Mouse (Mus musculus) brain, embryonic 14.5 days (tissue): Measurements from ENCODE around the gene Hdhd3.

ENCODE experiments used
- CTCF ChIP-seq: fragments of 200-500 bp; IDR thresholded peaks from 2 replicates; pipeline ENCODE4 v1.5.1; 2012; ENCODE audit warnings: inconsistent platforms, mild to moderate bottlenecking, moderate library complexity, borderline replicate concordance; ENCODE audit not compliant: insufficient read depth, insufficient read length; ENCODE audit errors: extremely low read depth
- POLR2A ChIP-seq: fragments of 200-500 bp; IDR thresholded peaks from 2 replicates; pipeline ENCODE4 v1.6.1; 2012; ENCODE audit warnings: mild to moderate bottlenecking, inconsistent platforms, borderline replicate concordance; ENCODE audit not compliant: poor library complexity, insufficient read depth, insufficient read length, severe bottlenecking; ENCODE audit errors: extremely low read depth

DNA sequence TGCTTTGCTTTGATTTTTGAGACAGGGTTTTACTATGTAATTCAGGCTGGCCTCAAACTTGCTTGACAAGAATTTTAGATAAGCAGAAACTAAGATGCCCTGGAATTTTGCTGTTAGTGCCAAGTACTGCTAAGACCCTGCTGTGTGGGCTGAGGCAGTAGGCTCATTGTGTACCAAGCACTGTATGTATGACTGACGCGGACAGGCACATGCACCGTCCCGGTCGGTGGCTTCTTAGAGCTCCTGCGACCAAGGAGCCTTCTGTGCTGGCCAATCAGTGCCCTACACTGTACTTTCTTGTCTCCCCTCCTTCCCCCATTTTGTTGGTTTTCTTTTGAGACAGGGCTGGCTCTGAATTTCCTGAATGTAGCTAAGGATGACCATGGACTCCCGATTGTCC is 11.7 kb upstream of the Hdhd3 start:
- TF ChIP-seq CTCF (no peak), POLR2A (no peak)
